Mouse (Mus musculus) E14TG2a.4 (cell line): ENCODE measurements around the gene Ctf2.

ENCODE experiments used
- CTCF ChIP-seq: conservative IDR thresholded peaks from 2 replicates; pipeline ENCODE4 v1.5.1; 2014; ENCODE audit warnings: low read length
- NANOG ChIP-seq: IDR thresholded peaks from 2 replicates; pipeline ENCODE4 v1.6.1; 2014; ENCODE audit warnings: borderline replicate concordance, low read length, mixed read lengths
- POU5F1 ChIP-seq: IDR thresholded peaks from 2 replicates; pipeline ENCODE4 v1.6.1; 2014; ENCODE audit warnings: low read length, borderline replicate concordance

GRCm38 (mm10) chr7:127750131-127751127 is 18.5 kb upstream of the Ctf2 start:
- TF ChIP-seq CTCF (no peak), NANOG (no peak), POU5F1 (no peak)
